Mouse (Mus musculus): Measurements from ENCODE around the gene Bsdc1.

DNA sequence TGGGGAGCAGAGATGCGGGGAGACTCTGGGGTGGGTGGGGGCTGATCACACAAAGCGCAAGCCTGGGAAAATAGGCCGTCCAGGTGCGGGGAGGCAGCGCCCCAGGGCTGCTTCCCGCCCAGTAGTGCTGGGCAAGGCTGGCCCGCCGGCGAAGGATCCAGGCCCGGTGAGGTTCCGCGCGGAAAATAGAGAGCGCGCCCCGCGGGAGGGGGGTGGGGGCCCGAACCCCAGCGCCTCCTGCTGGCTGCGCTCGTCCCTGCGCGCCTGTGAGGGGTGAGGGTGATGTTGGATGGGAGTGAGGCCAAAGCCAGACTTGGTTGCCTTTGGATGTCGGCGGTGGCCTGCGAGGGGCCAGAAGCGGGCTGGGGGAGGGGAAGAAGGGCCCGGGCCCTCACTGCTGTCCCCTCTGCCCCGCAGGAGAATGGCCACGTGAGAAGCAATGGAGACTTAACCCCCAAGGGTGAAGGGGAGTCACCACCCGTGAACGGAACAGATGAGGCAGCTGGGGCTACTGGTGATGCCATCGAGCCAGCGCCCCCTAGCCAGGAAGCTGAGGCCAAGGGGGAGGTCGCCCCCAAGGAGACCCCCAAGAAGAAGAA is 53.0 kb downstream of the Bsdc1 start:
- TF ChIP-seq CTCF (IDR thresholded peaks at IDR 0.05; ENCODE audit: low read depth) (peak; percentile 78), EP300 (IDR thresholded peaks at IDR 0.05; ENCODE audit: low read depth) (no peak)

Data from heart, postnatal 0 days (tissue).